Mouse (Mus musculus) forebrain, embryonic 11.5 days (tissue): ENCODE measurements at regions not wholly inside any gene's neighbourhood (a gene's known extent, or its start where the extent isn't known, plus 50 kb on each side); places are given as distances from the start of the nearest gene placed in this dataset.

Experiments used
- ATAC-seq: fragments of 200-750 bp; cut with Nextera tagmentation; replicated peaks from 2 replicates; pipeline ENCODE4 v1.8.0; 2017; ENCODE audit warnings: moderate TSS enrichment; ENCODE audit not compliant: low FRiP score
- DNase-seq: peaks from one replicate; pipeline ENCODE4 v3.0.0-alpha.2; 2017; ENCODE audit warnings: low spot score
- H3K27ac ChIP-seq: fragments of 300-500 bp; sonication (generic); 2 replicates; pipeline ENCODE4 v1.5.1; 2014; ENCODE audit warnings: low read depth, low read length
- H3K27me3 ChIP-seq: fragments of 300-500 bp; sonication (generic); 2 replicates; pipeline ENCODE4 v1.6.1; 2014; ENCODE audit warnings: mild to moderate bottlenecking, low read length, mixed read lengths; ENCODE audit not compliant: control insufficient read depth, insufficient read depth
- H3K36me3 ChIP-seq: fragments of 300-500 bp; sonication (generic); 2 replicates; pipeline ENCODE4 v1.6.1; 2014; ENCODE audit warnings: mild to moderate bottlenecking, low read length, moderate library complexity, mixed read lengths; ENCODE audit not compliant: control insufficient read depth, insufficient read depth
- H3K4me1 ChIP-seq: fragments of 300-500 bp; sonication (generic); replicated peaks from 2 replicates; pipeline ENCODE4 v1.6.1; 2014; ENCODE audit warnings: low read length, mixed read lengths; ENCODE audit not compliant: control insufficient read depth, insufficient read depth
- H3K4me2 ChIP-seq: fragments of 300-500 bp; sonication (generic); 2 replicates; pipeline ENCODE4 v1.6.1; 2014; ENCODE audit warnings: low read depth, mild to moderate bottlenecking, low read length, moderate library complexity, mixed read lengths; ENCODE audit not compliant: severe bottlenecking
- H3K4me3 ChIP-seq: fragments of 300-500 bp; sonication (generic); 2 replicates; pipeline ENCODE4 v1.5.1; 2014; ENCODE audit warnings: low read depth, low read length
- H3K9ac ChIP-seq: fragments of 300-500 bp; sonication (generic); 2 replicates; pipeline ENCODE4 v1.6.1; 2014; ENCODE audit warnings: low read length
- H3K9me3 ChIP-seq: fragments of 300-500 bp; sonication (generic); 2 replicates; pipeline ENCODE4 v1.6.1; 2016; ENCODE audit warnings: low read length, mixed read lengths; ENCODE audit not compliant: control insufficient read depth
- WGBS: fragments of 180-500 bp; shearing (Covaris S2); extraction: QIAGEN DNeasy Blood & Tissue Kit; methylation state at CpG from one replicate; pipeline ENCODE4 v1.1.7; 2014; 5-methylcytosine and 5-hydroxymethylcytosine counted together

DNA sequence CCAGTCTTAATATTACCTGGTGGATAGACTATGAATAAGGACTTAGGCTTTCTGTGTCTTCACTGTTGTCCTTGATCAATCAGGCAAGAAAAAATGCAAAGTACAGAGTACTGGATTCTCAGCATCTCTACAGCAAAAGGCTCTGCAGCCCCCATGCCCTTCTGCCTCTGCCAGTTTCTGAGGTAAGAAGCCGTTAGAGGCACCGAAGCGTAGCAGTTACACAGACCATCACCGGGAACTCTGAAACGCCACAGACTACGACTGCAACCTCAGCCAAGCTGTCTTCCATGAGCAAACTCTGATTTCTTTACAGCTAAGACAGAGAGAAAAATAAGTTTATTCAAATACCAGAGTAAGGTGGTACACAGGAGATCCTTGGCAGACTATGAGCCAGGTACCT, 396.5 kb downstream of the Rwdd3 start:
- Histone ChIP-seq H3K27ac (no peak overlapping the region), H3K36me3 (no peaks in the 10 kb centered on the region), H3K4me3 (no peak overlapping the region), H3K4me2 (no peak overlapping the region), H3K9me3 (no peaks in the 10 kb centered on the region), H3K9ac (no peak overlapping the region), H3K27me3 (no peaks in the 10 kb centered on the region), H3K4me1 (no peaks in the 10 kb centered on the region)
- WGBS: 91% methylated on average over 6 of the region's 6 CpGs
- no peak for DNase-seq
- ATAC-seq: no peak

- no peak for DNase-seq
- H3K9me3 ChIP-seq: no peaks in the 10 kb centered on the region
- no peak overlapping the region for H3K27ac ChIP-seq
- 70% methylated on average over 4 of the region's 4 CpGs for WGBS
- H3K36me3 ChIP-seq: no peaks in the 10 kb centered on the region
- no peaks in the 10 kb centered on the region for H3K4me1 ChIP-seq
- no peak for ATAC-seq
- no peak overlapping the region for H3K4me2 ChIP-seq
- no peak overlapping the region for H3K9ac ChIP-seq
- no peaks in the 10 kb centered on the region for H3K27me3 ChIP-seq
- no peak overlapping the region for H3K4me3 ChIP-seq
Observed at GRCm38 (mm10) chr3:120761681-120762080, 409.8 kb downstream of the Rwdd3 start.

- H3K4me1 ChIP-seq: no peaks in the 10 kb centered on the region
- WGBS: 90% methylated on average over 3 of the region's 3 CpGs
- no peak overlapping the region for H3K27ac ChIP-seq
- no peak overlapping the region for H3K4me2 ChIP-seq
- no peak overlapping the region for H3K4me3 ChIP-seq
- no peaks in the 10 kb centered on the region for H3K36me3 ChIP-seq
- H3K27me3 ChIP-seq: no peaks in the 10 kb centered on the region
- no peaks in the 10 kb centered on the region for H3K9me3 ChIP-seq
- DNase-seq (no peak), ATAC-seq (no peak)
- H3K9ac ChIP-seq: no peak overlapping the region
Observed at GRCm38 (mm10) chr3:120761223-120761622, 410.3 kb downstream of the Rwdd3 start.

DNA sequence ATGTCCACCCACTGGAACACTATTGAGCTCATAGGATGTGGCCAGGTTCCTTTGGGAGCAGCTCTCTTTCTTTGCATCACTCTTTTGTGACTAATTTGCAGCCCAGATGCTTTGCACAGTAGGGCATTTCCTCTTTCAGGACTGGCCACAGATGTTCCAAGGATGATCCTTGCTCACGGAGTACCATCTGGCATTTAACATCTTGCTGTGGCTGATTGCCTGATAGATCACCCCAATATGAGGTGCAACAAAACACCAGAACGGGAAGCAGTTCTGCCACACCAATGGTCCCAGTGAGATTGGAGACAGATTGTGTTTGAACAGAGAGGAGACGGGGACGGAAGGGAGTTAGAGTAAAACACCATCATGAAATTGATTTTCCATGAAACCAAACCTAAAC, 423.0 kb downstream of the Rwdd3 start:
- Histone ChIP-seq H3K9ac (no peak overlapping the region), H3K27ac (no peak overlapping the region), H3K4me3 (no peak overlapping the region), H3K9me3 (no peaks in the 10 kb centered on the region), H3K4me1 (no peaks in the 10 kb centered on the region), H3K36me3 (no peaks in the 10 kb centered on the region), H3K4me2 (no peak overlapping the region), H3K27me3 (no peaks in the 10 kb centered on the region)
- DNase-seq: no peak
- ATAC-seq: no peak
- 84% methylated on average over 4 of the region's 4 CpGs for WGBS

- Histone ChIP-seq H3K4me3 (no peak overlapping the region), H3K4me2 (no peak overlapping the region), H3K9ac (no peak overlapping the region), H3K36me3 (no peaks in the 10 kb centered on the region), H3K27me3 (no peaks in the 10 kb centered on the region), H3K27ac (no peak overlapping the region), H3K9me3 (no peaks in the 10 kb centered on the region), H3K4me1 (no peaks in the 10 kb centered on the region)
- WGBS: 85% methylated on average over 4 of the region's 4 CpGs
- DNase-seq (peak; percentile 56), ATAC-seq (no peak)
Observed at GRCm38 (mm10) chr3:120747678-120748077, 423.8 kb downstream of the Rwdd3 start.

DNA sequence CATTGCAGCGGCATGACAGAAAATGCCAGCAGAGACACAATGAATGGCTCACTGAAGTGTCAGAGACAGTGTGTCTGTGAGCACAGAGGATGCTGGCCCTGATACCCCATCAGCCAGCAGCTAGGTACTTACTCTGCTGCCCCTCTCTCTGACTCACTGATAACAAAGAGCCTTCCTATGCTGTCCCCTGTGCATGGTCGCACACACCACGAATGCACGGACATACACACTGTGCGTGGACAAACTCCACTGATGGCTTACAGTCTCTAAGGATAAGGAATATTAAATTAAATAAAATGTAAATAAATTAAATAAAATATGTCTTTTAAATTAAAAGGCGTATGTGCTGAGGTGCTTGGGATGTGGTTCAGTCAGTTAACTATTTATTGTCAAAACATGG, 438.2 kb downstream of the Rwdd3 start:
- WGBS: 97% methylated on average over 6 of the region's 6 CpGs
- ATAC-seq: no peak
- Histone ChIP-seq H3K4me1 (no peaks in the 10 kb centered on the region), H3K27me3 (no peaks in the 10 kb centered on the region), H3K9ac (no peak overlapping the region), H3K9me3 (no peaks in the 10 kb centered on the region), H3K4me2 (no peak overlapping the region), H3K36me3 (no peaks in the 10 kb centered on the region), H3K4me3 (no peak overlapping the region), H3K27ac (no peak overlapping the region)
- no peak for DNase-seq

DNA sequence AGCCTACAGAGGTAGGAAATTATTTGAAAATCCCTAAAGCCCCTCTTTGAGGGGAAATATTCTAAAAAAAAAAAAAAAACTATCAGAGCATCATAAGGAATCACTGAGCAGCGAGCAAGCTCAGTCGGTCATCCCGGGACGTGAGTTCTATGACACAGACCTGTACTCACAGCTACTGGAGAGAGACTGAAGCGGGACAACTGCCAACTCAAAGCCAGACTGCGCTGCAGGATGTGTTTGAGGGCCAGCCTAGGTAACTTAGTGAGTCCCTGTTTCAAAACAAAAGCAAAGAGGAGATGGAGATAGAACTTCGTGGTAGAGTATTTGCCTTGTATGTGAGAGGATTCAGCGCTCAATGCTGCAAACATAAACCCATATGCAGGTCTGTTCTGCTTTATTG, 439.1 kb downstream of the Rwdd3 start:
- Histone ChIP-seq H3K27ac (no peak overlapping the region), H3K36me3 (no peaks in the 10 kb centered on the region), H3K4me2 (no peak overlapping the region), H3K9ac (no peak overlapping the region), H3K27me3 (no peaks in the 10 kb centered on the region), H3K9me3 (no peaks in the 10 kb centered on the region), H3K4me3 (no peak overlapping the region), H3K4me1 (no peaks in the 10 kb centered on the region)
- WGBS: 97% methylated on average over 8 of the region's 8 CpGs
- ATAC-seq (no peak), DNase-seq (no peak)

DNA sequence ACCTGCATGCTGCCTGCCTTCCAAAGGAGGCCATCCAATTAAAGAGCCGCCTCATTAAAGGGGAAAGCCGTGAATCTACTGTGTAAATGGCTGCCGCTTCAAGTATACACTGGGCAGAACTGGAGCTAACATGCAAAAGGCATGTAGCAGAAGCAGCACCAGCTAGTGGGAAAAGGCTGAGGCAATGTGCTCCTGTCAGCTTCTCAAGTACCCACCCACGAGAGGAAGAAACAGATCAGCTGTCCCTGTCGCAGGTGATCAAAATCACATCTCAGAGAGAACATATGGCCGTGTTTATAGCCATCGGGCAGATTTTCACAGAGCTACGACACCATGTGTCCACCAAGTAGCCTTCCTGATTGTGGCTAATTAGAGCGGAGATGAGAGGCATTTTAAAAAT, 440.2 kb downstream of the Rwdd3 start:
- no peaks in the 10 kb centered on the region for H3K9me3 ChIP-seq
- H3K36me3 ChIP-seq: no peaks in the 10 kb centered on the region
- no peak overlapping the region for H3K27ac ChIP-seq
- H3K27me3 ChIP-seq: no peaks in the 10 kb centered on the region
- WGBS: 78% methylated on average over 9 of the region's 9 CpGs
- no peak overlapping the region for H3K4me2 ChIP-seq
- ATAC-seq (peak; percentile 74), DNase-seq (no peak)
- no peak overlapping the region for H3K9ac ChIP-seq
- no peaks in the 10 kb centered on the region for H3K4me1 ChIP-seq
- H3K4me3 ChIP-seq: no peak overlapping the region

- WGBS: 83% methylated on average over 4 of the region's 4 CpGs
- H3K4me2 ChIP-seq: no peak overlapping the region
- H3K9ac ChIP-seq: no peak overlapping the region
- no peaks in the 10 kb centered on the region for H3K27me3 ChIP-seq
- ATAC-seq: no peak
- no peaks in the 10 kb centered on the region for H3K4me1 ChIP-seq
- DNase-seq: no peak
- H3K36me3 ChIP-seq: no peaks in the 10 kb centered on the region
- H3K4me3 ChIP-seq: no peak overlapping the region
- H3K9me3 ChIP-seq: no peaks in the 10 kb centered on the region
- H3K27ac ChIP-seq: no peak overlapping the region
Observed at GRCm38 (mm10) chr3:120730225-120730624, 441.3 kb downstream of the Rwdd3 start.
